Mouse (Mus musculus): ENCODE measurements around the gene Ppp1r12c. TPM values are rescaled to one million over a fixed set of nuclear protein-coding genes. Genes with fewer than 3 reads are reported as not detected.

The Ppp1r12c gene
- polyA plus RNA-seq, 1 experiment from 2014 or later, result 43.9 TPM

- Histone ChIP-seq H3K4me1 (peaks cover 48% of the 10 kb centered on the region), H3K27me3 (no peaks in the 10 kb centered on the region), H3K9ac (peak overlapping the region; percentile 88), H3K9me3 (replicated peaks) (no peaks in the 10 kb centered on the region), H3K27ac (peak overlapping the region; percentile 91), H3K4me2 (peak overlapping the region; percentile 75), H3K4me3 (replicated peaks) (peak overlapping the region; percentile 90), H3K36me3 (no peaks in the 10 kb centered on the region)
- ATAC-seq (replicated peaks; ENCODE audit: low FRiP score), result peak; percentile 27
- 12% methylated on average over 14 of the region's 14 CpGs for WGBS
Observed at GRCm38 (mm10) chr7:4502421-4503090, 1.1 kb upstream of the Ppp1r12c start.

- peaks cover 52% of the 10 kb centered on the region for H3K4me1 ChIP-seq
- no peaks in the 10 kb centered on the region for H3K9me3 ChIP-seq (replicated peaks)
- peak overlapping the region; percentile 90 for H3K4me3 ChIP-seq (replicated peaks)
- WGBS, result under 1% methylated on average over 43 of the region's 52 CpGs
- peak; percentile 65 for ATAC-seq (replicated peaks; ENCODE audit: low FRiP score)
- peak overlapping the region; percentile 75 for H3K4me2 ChIP-seq
- H3K9ac ChIP-seq, result peak overlapping the region; percentile 88
- H3K27me3 ChIP-seq, result no peaks in the 10 kb centered on the region
- peak overlapping the region; percentile 91 for H3K27ac ChIP-seq
- H3K36me3 ChIP-seq, result peaks cover 15% of the 10 kb centered on the region
Observed at GRCm38 (mm10) chr7:4500892-4501471, 498 bp downstream of the Ppp1r12c start.

DNA sequence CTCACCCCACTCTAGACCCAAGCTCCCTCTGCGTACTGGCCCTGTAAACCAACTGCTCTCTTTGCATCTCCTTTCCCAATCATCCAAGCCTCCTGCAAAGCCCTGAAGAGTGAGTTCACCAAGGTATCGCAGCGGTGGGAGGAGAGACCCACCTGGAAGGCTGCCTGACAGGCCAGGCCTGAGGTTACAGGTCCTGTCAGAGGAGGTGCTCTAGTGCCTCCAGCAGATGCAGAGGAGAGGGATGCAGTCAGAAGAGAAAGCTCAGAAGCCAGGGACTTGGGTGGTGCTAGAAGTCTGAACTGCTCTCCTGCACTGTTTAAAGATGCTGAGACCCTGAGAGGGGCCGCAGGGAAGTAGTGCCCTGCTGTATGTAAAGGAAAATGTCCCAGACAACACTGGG lies 2.4 kb downstream of the Ppp1r12c start:
- no peak for ATAC-seq (replicated peaks; ENCODE audit: low FRiP score)
- H3K36me3 ChIP-seq, result peaks cover 33% of the 10 kb centered on the region
- H3K9ac ChIP-seq, result no peak overlapping the region
- peaks cover 45% of the 10 kb centered on the region for H3K4me1 ChIP-seq
- H3K4me2 ChIP-seq, result peak overlapping the region; percentile 9
- WGBS, result 90% methylated on average over 4 of the region's 4 CpGs
- H3K27ac ChIP-seq, result no peak overlapping the region
- H3K27me3 ChIP-seq, result no peaks in the 10 kb centered on the region
- no peaks in the 10 kb centered on the region for H3K9me3 ChIP-seq (replicated peaks)
- 0 out of 2 replicates have a peak overlapping the region, but pooled peaks have one; percentile 0 for H3K4me3 ChIP-seq (replicated peaks)

- Histone ChIP-seq H3K9me3 (replicated peaks) (no peaks in the 10 kb centered on the region), H3K27ac (0 out of 2 replicates have a peak overlapping the region, but pooled peaks have one; percentile 16), H3K4me1 (peaks cover 46% of the 10 kb centered on the region), H3K36me3 (peaks cover 41% of the 10 kb centered on the region), H3K4me2 (peak overlapping the region; percentile 13; the same call in 1 of the 2 replicates), H3K27me3 (no peaks in the 10 kb centered on the region), H3K9ac (no peak overlapping the region), H3K4me3 (replicated peaks) (0 out of 2 replicates have a peak overlapping the region, but pooled peaks have one; percentile 0)
- no peak for ATAC-seq (replicated peaks; ENCODE audit: low FRiP score)
- WGBS, result 23% methylated on average over 9 of the region's 9 CpGs
Observed at GRCm38 (mm10) chr7:4498251-4498650, 3.2 kb downstream of the Ppp1r12c start.

GRCm38 (mm10) chr7:4497271-4497903 lies 4.1 kb downstream of the Ppp1r12c start:
- H3K4me2 ChIP-seq, result no peak overlapping the region
- peaks cover 49% of the 10 kb centered on the region for H3K4me1 ChIP-seq
- no peak overlapping the region for H3K9ac ChIP-seq
- no peaks in the 10 kb centered on the region for H3K9me3 ChIP-seq (replicated peaks)
- H3K27me3 ChIP-seq, result no peaks in the 10 kb centered on the region
- no peak overlapping the region for H3K4me3 ChIP-seq (replicated peaks)
- peaks cover 48% of the 10 kb centered on the region for H3K36me3 ChIP-seq
- 92% methylated on average over 9 of the region's 9 CpGs for WGBS
- ATAC-seq (replicated peaks; ENCODE audit: low FRiP score), result no peak
- no peak overlapping the region for H3K27ac ChIP-seq

GRCm38 (mm10) chr7:4496468-4496867 lies 5.0 kb downstream of the Ppp1r12c start:
- no peaks in the 10 kb centered on the region for H3K9me3 ChIP-seq (replicated peaks)
- WGBS, result 85% methylated on average over 3 of the region's 3 CpGs
- no peak for ATAC-seq (replicated peaks; ENCODE audit: low FRiP score)
- H3K27me3 ChIP-seq, result no peaks in the 10 kb centered on the region
- peaks cover 49% of the 10 kb centered on the region for H3K4me1 ChIP-seq
- H3K9ac ChIP-seq, result no peak overlapping the region
- H3K4me3 ChIP-seq (replicated peaks), result no peak overlapping the region
- no peak overlapping the region for H3K4me2 ChIP-seq
- no peak overlapping the region for H3K27ac ChIP-seq
- peaks cover 55% of the 10 kb centered on the region for H3K36me3 ChIP-seq

GRCm38 (mm10) chr7:4493991-4494390 lies 7.5 kb downstream of the Ppp1r12c start:
- H3K4me3 ChIP-seq (replicated peaks), result no peak overlapping the region
- 80% methylated on average over 1 of the region's 1 CpGs for WGBS
- H3K27me3 ChIP-seq, result no peaks in the 10 kb centered on the region
- peaks cover 29% of the 10 kb centered on the region for H3K4me1 ChIP-seq
- ATAC-seq (replicated peaks; ENCODE audit: low FRiP score), result no peak
- no peak overlapping the region for H3K9ac ChIP-seq
- no peak overlapping the region for H3K4me2 ChIP-seq
- no peak overlapping the region for H3K27ac ChIP-seq
- H3K9me3 ChIP-seq (replicated peaks), result no peaks in the 10 kb centered on the region
- H3K36me3 ChIP-seq, result peaks cover 67% of the 10 kb centered on the region

- peaks cover 80% of the 10 kb centered on the region for H3K36me3 ChIP-seq
- 67% methylated on average over 13 of the region's 13 CpGs for WGBS
- H3K4me1 ChIP-seq, result peaks cover 15% of the 10 kb centered on the region
- ATAC-seq (replicated peaks; ENCODE audit: low FRiP score), result peak; percentile 47; the same call in 1 of the 2 replicates
- H3K27ac ChIP-seq, result peak overlapping the region; percentile 25
- no peak overlapping the region for H3K9ac ChIP-seq
- H3K9me3 ChIP-seq (replicated peaks), result no peaks in the 10 kb centered on the region
- no peak overlapping the region for H3K4me3 ChIP-seq (replicated peaks)
- no peaks in the 10 kb centered on the region for H3K27me3 ChIP-seq
- no peak overlapping the region for H3K4me2 ChIP-seq
Observed at GRCm38 (mm10) chr7:4492284-4493224, 8.9 kb downstream of the Ppp1r12c start.

GRCm38 (mm10) chr7:4491308-4491707 lies 10.2 kb downstream of the Ppp1r12c start:
- Histone ChIP-seq H3K4me2 (no peak overlapping the region), H3K27ac (0 out of 2 replicates have a peak overlapping the region, but pooled peaks have one; percentile 7), H3K4me3 (replicated peaks) (no peak overlapping the region), H3K27me3 (no peaks in the 10 kb centered on the region), H3K4me1 (peaks cover 16% of the 10 kb centered on the region), H3K9ac (no peak overlapping the region), H3K36me3 (peaks cover 79% of the 10 kb centered on the region), H3K9me3 (replicated peaks) (no peaks in the 10 kb centered on the region)
- ATAC-seq (replicated peaks; ENCODE audit: low FRiP score), result no peak
- WGBS, result 78% methylated on average over 6 of the region's 6 CpGs

DNA sequence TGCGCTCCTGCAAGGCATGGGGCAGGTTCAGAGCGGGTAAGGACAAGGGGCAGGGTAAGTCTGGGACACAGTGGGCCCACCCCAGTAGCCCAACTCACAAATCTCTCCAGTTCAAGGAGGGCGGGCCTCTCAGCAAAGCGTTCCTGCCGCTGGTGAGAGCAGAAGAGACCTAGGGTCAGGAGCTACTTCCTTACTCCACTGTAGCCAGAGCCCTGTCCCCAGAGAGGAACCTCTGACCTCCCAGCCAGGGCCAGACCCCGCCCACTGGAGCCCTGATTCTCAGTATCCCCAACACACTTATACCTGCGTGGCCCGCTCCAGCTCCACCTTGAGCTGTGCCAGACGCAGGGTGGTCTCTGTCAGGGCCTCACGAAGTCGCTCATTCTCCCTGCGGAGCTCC lies 19.2 kb downstream of the Ppp1r12c start:
- Histone ChIP-seq H3K36me3 (peaks cover 64% of the 10 kb centered on the region), H3K4me2 (no peak overlapping the region), H3K9me3 (replicated peaks) (no peaks in the 10 kb centered on the region), H3K27ac (no peak overlapping the region), H3K27me3 (no peaks in the 10 kb centered on the region), H3K4me3 (replicated peaks) (no peak overlapping the region), H3K4me1 (peaks cover 33% of the 10 kb centered on the region), H3K9ac (no peak overlapping the region)
- WGBS, result 87% methylated on average over 12 of the region's 12 CpGs
- no peak for ATAC-seq (replicated peaks; ENCODE audit: low FRiP score)

DNA sequence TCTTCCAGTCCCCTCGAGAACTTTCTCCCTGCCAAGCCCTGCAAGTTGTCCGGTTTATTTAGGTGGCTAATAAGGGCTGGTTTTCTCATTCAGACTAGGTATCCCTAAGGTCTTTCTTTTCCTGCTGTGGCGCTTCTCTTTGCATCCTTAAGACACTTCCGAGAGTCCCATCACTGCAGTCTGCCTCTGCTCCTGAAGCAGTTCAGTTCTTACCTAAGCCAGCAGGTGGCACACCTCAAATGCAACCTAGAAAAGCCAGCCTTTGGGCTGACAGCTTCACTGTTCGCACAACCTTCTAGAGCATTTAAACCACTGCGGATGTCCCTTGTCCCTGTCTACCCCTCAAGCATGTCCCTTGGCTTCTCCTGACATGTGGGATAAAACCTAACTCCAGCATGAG lies 21.8 kb downstream of the Ppp1r12c start:
- H3K4me2 ChIP-seq, result peak overlapping the region; percentile 86; the same call in 1 of the 2 replicates
- H3K9ac ChIP-seq, result no peak overlapping the region
- H3K27ac ChIP-seq, result peak overlapping the region; percentile 97; the same call in 1 of the 2 replicates
- peaks cover 40% of the 10 kb centered on the region for H3K36me3 ChIP-seq
- H3K27me3 ChIP-seq, result peaks cover 17% of the 10 kb centered on the region
- no peak for ATAC-seq (replicated peaks; ENCODE audit: low FRiP score)
- H3K4me3 ChIP-seq (replicated peaks), result peak overlapping the region; percentile 49; the same call in 1 of the 2 replicates
- H3K4me1 ChIP-seq, result peaks cover 27% of the 10 kb centered on the region
- 26% methylated on average over 6 of the region's 6 CpGs for WGBS
- H3K9me3 ChIP-seq (replicated peaks), result no peaks in the 10 kb centered on the region

All from kidney, embryonic 15.5 days (tissue).